Mouse (Mus musculus): ENCODE measurements around the gene Agxt2. TPM values are rescaled to one million over a fixed set of nuclear protein-coding genes. Genes with fewer than 3 reads are reported as not detected.
A peak's percentile ranks its signal among the peaks of the same experiment; 100 is the strongest.

Gene Agxt2
- polyA plus RNA-seq, 1 experiment from 2014 or later, result not detected

DNA sequence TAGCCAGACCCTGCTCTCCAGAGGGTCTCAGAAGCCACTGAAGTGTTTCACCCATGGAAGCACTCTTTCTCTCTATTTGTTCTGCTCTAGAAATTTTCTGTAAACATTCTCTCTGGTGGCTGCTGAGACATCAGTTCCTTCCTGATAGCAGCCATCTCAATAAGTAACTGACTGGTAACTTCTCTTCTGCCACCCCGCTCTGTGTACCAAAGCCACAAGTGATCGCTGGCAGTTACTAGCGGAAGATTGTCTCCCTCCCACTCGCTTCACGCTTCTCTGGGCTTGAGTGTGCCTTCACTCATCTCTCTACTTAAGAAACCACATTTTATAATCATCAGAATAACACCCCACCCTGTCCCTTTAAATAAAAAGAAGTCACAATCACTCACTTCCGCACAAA, 11.3 kb upstream of the Agxt2 start:
- Histone ChIP-seq H3K36me3 (ENCODE audit: insufficient read depth) (no peaks in the 10 kb centered on the region), H3K27me3 (ENCODE audit: insufficient read depth, low read length) (no peaks in the 10 kb centered on the region), H3K9me3 (ENCODE audit: low read depth, low read length) (no peaks in the 10 kb centered on the region), H3K4me2 (no peak overlapping the region), H3K4me1 (ENCODE audit: insufficient read depth) (no peaks in the 10 kb centered on the region), H3K27ac (ENCODE audit: low read depth) (no peak overlapping the region), H3K9ac (no peak overlapping the region), H3K4me3 (ENCODE audit: low read depth, low read length) (no peak overlapping the region)
- 78% methylated on average over 6 of the region's 6 CpGs for WGBS
- ATAC-seq (ENCODE audit: insufficient read depth), result no peak
- no peak for DNase-seq
- no peak for TF ChIP-seq CTCF (IDR thresholded peaks at IDR 0.05; ENCODE audit: low read depth)

- no peak overlapping the region for H3K4me2 ChIP-seq
- H3K9ac ChIP-seq, result no peak overlapping the region
- H3K36me3 ChIP-seq (ENCODE audit: insufficient read depth), result no peaks in the 10 kb centered on the region
- no peak for TF ChIP-seq CTCF (IDR thresholded peaks at IDR 0.05; ENCODE audit: low read depth)
- no peak for DNase-seq
- no peak overlapping the region for H3K4me3 ChIP-seq (ENCODE audit: low read depth, low read length)
- ATAC-seq (ENCODE audit: insufficient read depth), result no peak
- H3K27ac ChIP-seq (ENCODE audit: low read depth), result no peak overlapping the region
- no peaks in the 10 kb centered on the region for H3K27me3 ChIP-seq (ENCODE audit: insufficient read depth, low read length)
- 84% methylated on average over 2 of the region's 2 CpGs for WGBS
- no peaks in the 10 kb centered on the region for H3K9me3 ChIP-seq (ENCODE audit: low read depth, low read length)
- H3K4me1 ChIP-seq (ENCODE audit: insufficient read depth), result no peaks in the 10 kb centered on the region
Measured at GRCm38 (mm10) chr15:10366331-10366730, 8.0 kb downstream of the Agxt2 start.

DNA sequence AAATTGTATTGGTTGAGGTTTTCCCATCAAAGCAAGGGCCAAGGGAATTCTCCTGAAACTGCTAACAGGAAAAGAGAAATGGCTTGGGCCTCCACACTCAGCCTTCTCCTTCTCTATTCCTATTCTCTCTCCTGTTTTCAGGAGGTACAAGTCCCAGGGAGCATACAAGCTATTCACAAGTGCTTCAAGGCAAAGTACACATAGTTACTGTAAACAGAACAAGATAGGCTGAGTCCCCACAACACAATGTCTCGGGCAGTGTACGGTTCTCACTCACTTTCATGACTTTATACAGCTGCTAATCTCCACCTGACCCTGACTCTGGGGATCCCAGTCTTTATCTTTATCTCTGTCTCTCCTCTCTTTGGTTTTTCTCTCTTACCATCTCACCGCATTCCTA, 17.1 kb downstream of the Agxt2 start:
- Histone ChIP-seq H3K27ac (ENCODE audit: low read depth) (no peak overlapping the region), H3K4me3 (ENCODE audit: low read depth, low read length) (no peak overlapping the region), H3K9me3 (ENCODE audit: low read depth, low read length) (no peaks in the 10 kb centered on the region), H3K27me3 (ENCODE audit: insufficient read depth, low read length) (no peaks in the 10 kb centered on the region), H3K4me1 (ENCODE audit: insufficient read depth) (no peaks in the 10 kb centered on the region), H3K4me2 (no peak overlapping the region), H3K36me3 (ENCODE audit: insufficient read depth) (no peaks in the 10 kb centered on the region), H3K9ac (no peak overlapping the region)
- DNase-seq, result no peak
- 29% methylated on average over 3 of the region's 3 CpGs for WGBS
- no peak for ATAC-seq (ENCODE audit: insufficient read depth)
- TF ChIP-seq CTCF (IDR thresholded peaks at IDR 0.05; ENCODE audit: low read depth), result no peak

- H3K4me2 ChIP-seq, result no peak overlapping the region
- no peak overlapping the region for H3K9ac ChIP-seq
- TF ChIP-seq CTCF (IDR thresholded peaks at IDR 0.05; ENCODE audit: low read depth), result no peak
- no peaks in the 10 kb centered on the region for H3K9me3 ChIP-seq (ENCODE audit: low read depth, low read length)
- H3K4me1 ChIP-seq (ENCODE audit: insufficient read depth), result no peaks in the 10 kb centered on the region
- H3K27ac ChIP-seq (ENCODE audit: low read depth), result no peak overlapping the region
- H3K27me3 ChIP-seq (ENCODE audit: insufficient read depth, low read length), result no peaks in the 10 kb centered on the region
- H3K4me3 ChIP-seq (ENCODE audit: low read depth, low read length), result no peak overlapping the region
- DNase-seq (no peak), ATAC-seq (ENCODE audit: insufficient read depth) (no peak)
- H3K36me3 ChIP-seq (ENCODE audit: insufficient read depth), result no peaks in the 10 kb centered on the region
- 86% methylated on average over 4 of the region's 4 CpGs for WGBS
Measured at GRCm38 (mm10) chr15:10378338-10378959, 20.1 kb downstream of the Agxt2 start.

- TF ChIP-seq CTCF (IDR thresholded peaks at IDR 0.05; ENCODE audit: low read depth), result no peak
- Histone ChIP-seq H3K27me3 (ENCODE audit: insufficient read depth, low read length) (no peaks in the 10 kb centered on the region), H3K4me2 (no peak overlapping the region), H3K27ac (ENCODE audit: low read depth) (no peak overlapping the region), H3K9me3 (ENCODE audit: low read depth, low read length) (no peaks in the 10 kb centered on the region), H3K4me3 (ENCODE audit: low read depth, low read length) (no peak overlapping the region), H3K36me3 (ENCODE audit: insufficient read depth) (no peaks in the 10 kb centered on the region), H3K9ac (no peak overlapping the region), H3K4me1 (ENCODE audit: insufficient read depth) (no peaks in the 10 kb centered on the region)
- DNase-seq (no peak), ATAC-seq (ENCODE audit: insufficient read depth) (no peak)
- 85% methylated on average over 3 of the region's 3 CpGs for WGBS
Measured at GRCm38 (mm10) chr15:10379757-10380458, 21.6 kb downstream of the Agxt2 start.

GRCm38 (mm10) chr15:10387263-10387662, 28.9 kb downstream of the Agxt2 start:
- H3K4me2 ChIP-seq, result no peak overlapping the region
- no peaks in the 10 kb centered on the region for H3K4me1 ChIP-seq (ENCODE audit: insufficient read depth)
- H3K9ac ChIP-seq, result no peak overlapping the region
- no peak for TF ChIP-seq CTCF (IDR thresholded peaks at IDR 0.05; ENCODE audit: low read depth)
- no peak for DNase-seq
- no peaks in the 10 kb centered on the region for H3K27me3 ChIP-seq (ENCODE audit: insufficient read depth, low read length)
- ATAC-seq (ENCODE audit: insufficient read depth), result no peak
- H3K4me3 ChIP-seq (ENCODE audit: low read depth, low read length), result no peak overlapping the region
- 77% methylated on average over 2 of the region's 2 CpGs for WGBS
- H3K36me3 ChIP-seq (ENCODE audit: insufficient read depth), result no peaks in the 10 kb centered on the region
- H3K27ac ChIP-seq (ENCODE audit: low read depth), result no peak overlapping the region
- no peaks in the 10 kb centered on the region for H3K9me3 ChIP-seq (ENCODE audit: low read depth, low read length)

- DNase-seq (peak; percentile 15), ATAC-seq (ENCODE audit: insufficient read depth) (no peak)
- no peak for TF ChIP-seq CTCF (IDR thresholded peaks at IDR 0.05; ENCODE audit: low read depth)
- Histone ChIP-seq H3K9me3 (ENCODE audit: low read depth, low read length) (no peaks in the 10 kb centered on the region), H3K4me1 (ENCODE audit: insufficient read depth) (no peaks in the 10 kb centered on the region), H3K4me2 (no peak overlapping the region), H3K27ac (ENCODE audit: low read depth) (no peak overlapping the region), H3K9ac (no peak overlapping the region), H3K36me3 (ENCODE audit: insufficient read depth) (no peaks in the 10 kb centered on the region), H3K27me3 (ENCODE audit: insufficient read depth, low read length) (no peaks in the 10 kb centered on the region), H3K4me3 (ENCODE audit: low read depth, low read length) (no peak overlapping the region)
- WGBS, result 56% methylated on average over 2 of the region's 2 CpGs
Measured at GRCm38 (mm10) chr15:10399795-10400194, 41.5 kb downstream of the Agxt2 start.
